Mouse (Mus musculus): ENCODE measurements around the gene Grk1. TPM values are rescaled to one million over a fixed set of nuclear protein-coding genes. Genes with fewer than 3 reads are reported as not detected.

Grk1 gene
- polyA plus RNA-seq, 1 experiment from 2014 or later = not detected

DNA sequence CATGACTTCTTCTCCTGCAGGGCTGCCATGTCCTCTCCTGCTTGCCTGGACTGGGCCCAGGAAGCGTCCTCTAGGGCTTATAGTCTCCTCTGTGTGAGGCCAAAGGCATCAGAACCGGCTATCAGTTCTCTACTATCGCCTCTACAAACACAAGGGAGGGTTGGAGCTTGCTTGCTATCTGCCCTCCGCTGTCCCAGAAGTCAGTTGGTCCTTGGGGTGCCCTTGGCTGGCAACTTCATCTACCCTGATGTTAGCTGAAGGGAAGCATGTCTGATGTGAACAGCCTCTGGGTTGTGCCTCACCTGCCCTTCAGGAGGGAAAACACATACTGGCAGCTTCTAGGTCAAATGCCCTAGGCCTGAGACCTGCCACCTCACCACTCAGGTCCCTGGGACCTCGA lies 8.2 kb upstream of the Grk1 start, which contains the start of gene Atp4b:
Gene Atp4b (minus strand): TSS at position 101 of the 400 bp plus-strand sequence.
- Histone ChIP-seq H3K27me3 (no peaks in the 10 kb centered on the region), H3K4me3 (no peak within 1 kb of the TSS), H3K36me3 (no peaks in the 10 kb centered on the region), H3K4me1 (no peaks in the 10 kb centered on the region), H3K4me2 (replicated peaks) (no peak within 1 kb of the TSS), H3K9ac (no peak within 1 kb of the TSS), H3K27ac (no peak within 1 kb of the TSS), H3K9me3 (no peaks in the 10 kb centered on the region)
- ATAC-seq (ENCODE audit: insufficient number of reproducible peaks, insufficient read depth, low FRiP score, low TSS enrichment) = no peak
- WGBS = 86% methylated on average over 5 of the region's 5 CpGs

- no peak overlapping the region for H3K4me2 ChIP-seq (replicated peaks)
- H3K36me3 ChIP-seq = no peaks in the 10 kb centered on the region
- H3K27me3 ChIP-seq = no peaks in the 10 kb centered on the region
- H3K4me1 ChIP-seq = no peaks in the 10 kb centered on the region
- no peak overlapping the region for H3K27ac ChIP-seq
- no peak overlapping the region for H3K4me3 ChIP-seq
- WGBS = 68% methylated on average over 6 of the region's 6 CpGs
- no peaks in the 10 kb centered on the region for H3K9me3 ChIP-seq
- no peak for ATAC-seq (ENCODE audit: insufficient number of reproducible peaks, insufficient read depth, low FRiP score, low TSS enrichment)
- no peak overlapping the region for H3K9ac ChIP-seq
These were observed 1.4 kb upstream of the Grk1 start for GRCm38 (mm10) chr8:13403517-13403916.

GRCm38 (mm10) chr8:13406011-13406410 lies 1.1 kb downstream of the Grk1 start:
- 78% methylated on average over 5 of the region's 5 CpGs for WGBS
- no peak overlapping the region for H3K9ac ChIP-seq

GRCm38 (mm10) chr8:13411597-13411996 lies 6.7 kb downstream of the Grk1 start:
- Histone ChIP-seq H3K4me3 (no peak overlapping the region), H3K27me3 (no peaks in the 10 kb centered on the region), H3K9ac (no peak overlapping the region), H3K27ac (no peak overlapping the region), H3K36me3 (no peaks in the 10 kb centered on the region), H3K4me1 (no peaks in the 10 kb centered on the region), H3K9me3 (no peaks in the 10 kb centered on the region), H3K4me2 (replicated peaks) (no peak overlapping the region)
- WGBS = 28% methylated on average over 6 of the region's 6 CpGs
- no peak for ATAC-seq (ENCODE audit: insufficient number of reproducible peaks, insufficient read depth, low FRiP score, low TSS enrichment)

More at GRCm38 (mm10) chr8:13406011-13406410, 1.1 kb downstream of the Grk1 start:
- Histone ChIP-seq H3K4me2 (replicated peaks) (no peak overlapping the region), H3K9me3 (no peaks in the 10 kb centered on the region), H3K27ac (no peak overlapping the region), H3K4me1 (no peaks in the 10 kb centered on the region), H3K4me3 (no peak overlapping the region), H3K36me3 (no peaks in the 10 kb centered on the region), H3K27me3 (no peaks in the 10 kb centered on the region)
- ATAC-seq (ENCODE audit: insufficient number of reproducible peaks, insufficient read depth, low FRiP score, low TSS enrichment) = no peak

DNA sequence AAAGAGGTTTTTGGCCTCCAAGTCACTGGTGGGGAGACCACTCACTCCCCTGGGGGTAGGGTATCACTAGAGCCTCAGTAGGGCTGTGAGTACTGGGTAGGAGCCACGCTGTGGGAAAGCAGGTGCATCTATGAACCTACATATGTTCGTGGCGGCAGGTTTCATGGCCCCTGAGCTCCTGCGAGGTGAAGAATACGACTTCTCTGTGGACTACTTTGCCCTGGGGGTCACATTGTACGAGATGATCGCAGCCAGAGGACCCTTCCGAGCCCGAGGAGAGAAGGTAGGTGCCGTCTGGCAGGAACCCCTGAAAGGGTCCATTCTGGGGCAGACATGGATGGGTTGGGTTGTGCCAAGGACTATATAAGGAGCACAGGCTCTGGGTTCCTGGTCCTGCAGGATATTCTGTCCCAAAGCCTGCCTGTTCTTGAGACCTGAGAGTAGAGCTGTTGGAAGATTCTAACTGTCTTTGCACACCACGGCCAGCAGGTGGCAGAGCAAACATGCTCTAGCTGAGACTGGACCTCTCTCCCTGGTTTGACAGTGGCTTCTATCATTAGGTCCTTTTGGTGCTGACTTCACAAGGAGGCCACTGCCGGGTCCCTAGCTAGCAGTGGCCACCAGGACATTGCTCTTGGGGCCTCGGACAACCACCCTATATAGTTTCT lies 8.1 kb downstream of the Grk1 start:
- H3K4me3 ChIP-seq = no peak overlapping the region
- H3K36me3 ChIP-seq = no peaks in the 10 kb centered on the region
- no peak overlapping the region for H3K4me2 ChIP-seq (replicated peaks)
- no peaks in the 10 kb centered on the region for H3K9me3 ChIP-seq
- ATAC-seq (ENCODE audit: insufficient number of reproducible peaks, insufficient read depth, low FRiP score, low TSS enrichment) = no peak
- whole genome bisulfite sequencing = 61% methylated on average over 13 of the region's 13 CpGs
- H3K9ac ChIP-seq = no peak overlapping the region
- H3K4me1 ChIP-seq = no peaks in the 10 kb centered on the region
- H3K27me3 ChIP-seq = no peaks in the 10 kb centered on the region
- no peak overlapping the region for H3K27ac ChIP-seq

GRCm38 (mm10) chr8:13413823-13414390 lies 9.0 kb downstream of the Grk1 start:
- WGBS = 51% methylated on average over 12 of the region's 12 CpGs
- H3K4me3 ChIP-seq = no peak overlapping the region
- H3K4me1 ChIP-seq = no peaks in the 10 kb centered on the region
- no peak overlapping the region for H3K4me2 ChIP-seq (replicated peaks)
- H3K27ac ChIP-seq = no peak overlapping the region
- H3K27me3 ChIP-seq = no peaks in the 10 kb centered on the region
- ATAC-seq (ENCODE audit: insufficient number of reproducible peaks, insufficient read depth, low FRiP score, low TSS enrichment) = no peak
- no peaks in the 10 kb centered on the region for H3K36me3 ChIP-seq
- no peaks in the 10 kb centered on the region for H3K9me3 ChIP-seq
- no peak overlapping the region for H3K9ac ChIP-seq

- Histone ChIP-seq H3K4me2 (replicated peaks) (no peak overlapping the region), H3K4me1 (no peaks in the 10 kb centered on the region), H3K4me3 (no peak overlapping the region), H3K9ac (no peak overlapping the region), H3K9me3 (no peaks in the 10 kb centered on the region), H3K36me3 (no peaks in the 10 kb centered on the region), H3K27ac (no peak overlapping the region), H3K27me3 (no peaks in the 10 kb centered on the region)
- WGBS = 77% methylated on average over 10 of the region's 10 CpGs
- no peak for ATAC-seq (ENCODE audit: insufficient number of reproducible peaks, insufficient read depth, low FRiP score, low TSS enrichment)
These were observed 11.0 kb downstream of the Grk1 start for GRCm38 (mm10) chr8:13415879-13416278.

DNA sequence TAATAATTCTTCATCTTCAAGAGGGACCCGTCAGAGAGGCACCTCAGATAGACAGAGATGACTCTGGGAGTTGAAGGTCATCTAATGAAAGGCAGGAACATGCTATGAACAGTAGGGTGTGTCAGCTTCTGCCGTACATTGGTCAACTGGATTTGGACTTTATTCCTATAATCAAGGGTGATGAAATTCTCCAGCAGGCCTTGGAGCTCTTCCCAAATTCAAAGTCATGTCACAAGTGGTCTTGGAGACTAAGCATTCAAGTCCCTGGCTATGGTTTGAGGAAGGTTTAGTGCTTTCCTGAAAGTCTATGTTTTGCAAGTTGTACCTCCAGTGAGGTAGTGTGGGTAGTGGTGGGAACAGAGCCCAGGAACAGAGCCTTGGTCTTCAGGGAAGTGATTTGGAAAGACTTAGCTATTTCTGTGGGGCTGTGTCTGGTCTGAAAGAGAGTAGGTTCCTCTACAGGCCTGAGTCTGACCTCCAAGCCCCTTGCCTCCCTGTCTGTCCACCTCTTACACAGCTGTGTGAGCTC lies 14.3 kb downstream of the Grk1 start:
- no peaks in the 10 kb centered on the region for H3K9me3 ChIP-seq
- ATAC-seq (ENCODE audit: insufficient number of reproducible peaks, insufficient read depth, low FRiP score, low TSS enrichment) = no peak
- no peak overlapping the region for H3K4me2 ChIP-seq (replicated peaks)
- H3K27me3 ChIP-seq = no peaks in the 10 kb centered on the region
- WGBS = 74% methylated on average over 2 of the region's 2 CpGs
- H3K9ac ChIP-seq = no peak overlapping the region
- H3K36me3 ChIP-seq = no peaks in the 10 kb centered on the region
- H3K27ac ChIP-seq = no peak overlapping the region
- H3K4me3 ChIP-seq = no peak overlapping the region
- no peaks in the 10 kb centered on the region for H3K4me1 ChIP-seq

- 92% methylated on average over 6 of the region's 6 CpGs for WGBS
- H3K4me1 ChIP-seq = no peaks in the 10 kb centered on the region
These were observed 16.1 kb downstream of the Grk1 start for GRCm38 (mm10) chr8:13420970-13421369.

GRCm38 (mm10) chr8:13427351-13427750 lies 22.5 kb downstream of the Grk1 start:
- 60% methylated on average over 6 of the region's 6 CpGs for WGBS
- Histone ChIP-seq H3K4me2 (replicated peaks) (no peak overlapping the region), H3K4me3 (no peak overlapping the region), H3K4me1 (no peaks in the 10 kb centered on the region), H3K27ac (no peak overlapping the region), H3K9ac (no peak overlapping the region), H3K36me3 (no peaks in the 10 kb centered on the region), H3K27me3 (no peaks in the 10 kb centered on the region), H3K9me3 (no peaks in the 10 kb centered on the region)
- ATAC-seq (ENCODE audit: insufficient number of reproducible peaks, insufficient read depth, low FRiP score, low TSS enrichment) = no peak

More at GRCm38 (mm10) chr8:13420970-13421369, 16.1 kb downstream of the Grk1 start:
- ATAC-seq (ENCODE audit: insufficient number of reproducible peaks, insufficient read depth, low FRiP score, low TSS enrichment) = no peak
- Histone ChIP-seq H3K9ac (no peak overlapping the region), H3K27me3 (no peaks in the 10 kb centered on the region), H3K4me2 (replicated peaks) (no peak overlapping the region), H3K4me3 (no peak overlapping the region), H3K9me3 (no peaks in the 10 kb centered on the region), H3K36me3 (no peaks in the 10 kb centered on the region), H3K27ac (no peak overlapping the region)

GRCm38 (mm10) chr8:13428156-13428555 lies 23.3 kb downstream of the Grk1 start:
- no peak for ATAC-seq (ENCODE audit: insufficient number of reproducible peaks, insufficient read depth, low FRiP score, low TSS enrichment)
- Histone ChIP-seq H3K27ac (no peak overlapping the region), H3K4me1 (no peaks in the 10 kb centered on the region), H3K27me3 (no peaks in the 10 kb centered on the region), H3K9me3 (no peaks in the 10 kb centered on the region), H3K36me3 (no peaks in the 10 kb centered on the region), H3K4me2 (replicated peaks) (no peak overlapping the region), H3K9ac (no peak overlapping the region), H3K4me3 (no peak overlapping the region)
- WGBS = 83% methylated on average over 9 of the region's 9 CpGs

DNA sequence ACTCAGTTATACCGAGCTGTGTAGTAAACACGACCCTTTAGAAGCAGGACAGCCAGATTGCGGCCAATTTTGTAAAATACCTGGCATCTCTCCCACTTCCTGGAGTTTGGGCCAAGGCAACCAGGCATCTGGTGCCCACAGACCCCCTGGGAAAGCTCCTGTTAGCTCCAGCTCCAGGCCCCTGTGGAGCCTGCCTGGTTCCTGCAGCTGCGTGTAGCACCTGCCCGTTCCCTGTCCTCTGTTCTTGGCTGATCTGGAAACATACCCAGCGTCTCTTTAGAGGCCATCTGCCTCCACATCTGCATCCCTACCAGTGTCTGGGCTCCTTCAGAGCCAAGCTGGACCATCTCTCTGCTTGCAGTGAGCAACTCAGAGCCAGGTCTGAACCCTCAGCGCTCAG lies 25.5 kb downstream of the Grk1 start:
- whole genome bisulfite sequencing = 73% methylated on average over 7 of the region's 7 CpGs
- H3K36me3 ChIP-seq = no peaks in the 10 kb centered on the region
- H3K9ac ChIP-seq = no peak overlapping the region
- no peaks in the 10 kb centered on the region for H3K4me1 ChIP-seq
- no peaks in the 10 kb centered on the region for H3K9me3 ChIP-seq
- no peak overlapping the region for H3K4me3 ChIP-seq
- no peak for ATAC-seq (ENCODE audit: insufficient number of reproducible peaks, insufficient read depth, low FRiP score, low TSS enrichment)
- H3K4me2 ChIP-seq (replicated peaks) = no peak overlapping the region
- peaks cover 15% of the 10 kb centered on the region for H3K27me3 ChIP-seq
- no peak overlapping the region for H3K27ac ChIP-seq
